ENCODE assay signal across 10 mouse cellular contexts in genomic region chr10:81036251-81036650, GRCm38 (mm10). TPM values are rescaled to one million over a fixed set of nuclear protein-coding genes. Genes with fewer than 3 reads are reported as not detected.
A peak's percentile ranks its signal among the peaks of the same experiment; 100 is the strongest.
DNase-seq lines count a peak whose midpoint lies in the region; ATAC-seq lines count a peak whose summit lies in the region.
"Had no signal": no experiment of that assay in that cellular context is flagged by ENCODE, and none has a peak within 500 bp of the region (broad histone marks: within the 10 kb centered on the region; RNA-seq: fewer than 3 reads in every experiment).

No protein-coding gene starts in this region.

- no peaks in the 10 kb centered on the region for H3K9me3 ChIP-seq in kidney, embryonic 15.5 days (replicated peaks)
- no peaks in the 10 kb centered on the region for H3K9me3 ChIP-seq in limb, embryonic 10.5 days (replicated peaks)
- H3K9me3 ChIP-seq: forebrain, embryonic 12.5 days; heart, embryonic 15.5 days had no signal

- peaks cover 5% of the 10 kb centered on the region; the same call in 1 of the 2 replicates for H3K4me1 ChIP-seq in kidney, embryonic 15.5 days
- peaks cover 9% of the 10 kb centered on the region for H3K4me1 ChIP-seq in limb, embryonic 10.5 days
- H3K4me1 ChIP-seq: heart, embryonic 15.5 days had no signal

- H3K4me2 ChIP-seq in kidney, embryonic 15.5 days = peak overlapping the region; percentile 72; the same call in 1 of the 2 replicates

- 79% methylated on average over 7 of the region's 7 CpGs for WGBS in kidney, embryonic 15.5 days
- 76% methylated on average over 7 of the region's 7 CpGs for WGBS in limb, embryonic 10.5 days

- no peak overlapping the region for H3K4me3 ChIP-seq in kidney, embryonic 15.5 days (replicated peaks)
- H3K4me3 ChIP-seq in limb, embryonic 10.5 days = no peak overlapping the region

- no peak overlapping the region for H3K9ac ChIP-seq in kidney, embryonic 15.5 days

- H3K36me3 ChIP-seq in kidney, embryonic 15.5 days = peaks cover 16% of the 10 kb centered on the region
- peaks cover 3% of the 10 kb centered on the region; the same call in 1 of the 2 replicates for H3K36me3 ChIP-seq in limb, embryonic 10.5 days

- DNase-seq in adrenal gland, postnatal 14 days = peak; percentile 59
- DNase-seq in adrenal gland, adult 2 months = no peak
- no peak for DNase-seq in kidney, postnatal 14 days
- DNase-seq in B cell, adult 2 months = peak; percentile 53 to 56
- peak; percentile 26 to 47 for DNase-seq in kidney, postnatal 25 days
- DNase-seq in frontal cortex, adult 2 months (ENCODE audit: extremely low spot score in 1 of 2, low spot score in 1 of 2) = no peak
- DNase-seq in limb, embryonic 10.5 days (ENCODE audit: low spot score) = no peak

- no peaks in the 10 kb centered on the region for H3K27me3 ChIP-seq in kidney, embryonic 15.5 days
- H3K27me3 ChIP-seq in limb, embryonic 10.5 days (ENCODE audit: low read depth, poor library complexity, severe bottlenecking) = no peaks in the 10 kb centered on the region
- H3K27me3 ChIP-seq: forebrain, embryonic 12.5 days; heart, embryonic 15.5 days had no signal

- no peak for ATAC-seq in kidney, embryonic 15.5 days (replicated peaks; ENCODE audit: low FRiP score)

- H3K27ac ChIP-seq in kidney, embryonic 15.5 days = no peak overlapping the region
- no peak overlapping the region for H3K27ac ChIP-seq in limb, embryonic 10.5 days

RNA-seq across cellular contexts. Expression of gene Slc39a3, which starts 1.0 kb away (rescaled TPM):
- total RNA-seq in adrenal gland, postnatal 14 days (2021) = 30.3 and 30.5 TPM in 2 replicates
- total RNA-seq in adrenal gland, adult 2 months (2021) = 10 to 100 TPM; 50.9 to 53.0 TPM
- polyA plus RNA-seq in adrenal gland, adult 2 months (2012; rRNA removed) = 121 and 154 TPM in 2 replicates
- polyA plus RNA-seq in kidney, embryonic 15.5 days (2015; fragmentation: Nextera tagmentation; extraction: Ambion mirVana) = 13.7 and 16.3 TPM in 2 replicates
- 67.1 and 70.1 TPM in 2 replicates for polyA plus RNA-seq in frontal cortex, adult 2 months (2012; rRNA removed)
- polyA plus RNA-seq in limb, embryonic 10.5 days (2016; fragmentation: Nextera tagmentation; extraction: Ambion mirVana) = 10.9 and 14.7 TPM in 2 replicates

RNA-seq across cellular contexts. Expression of gene Diras1, which starts 10.8 kb away (rescaled TPM):
- total RNA-seq in adrenal gland, postnatal 14 days (2021) = 2.1 and 2.3 TPM in 2 replicates
- 1 to 10 TPM; 1.4 to 3.6 TPM for total RNA-seq in adrenal gland, adult 2 months (2021)
- 2.1 and 2.4 TPM in 2 replicates for polyA plus RNA-seq in adrenal gland, adult 2 months (2012; rRNA removed)
- 0.19 and 0.23 TPM in 2 replicates for polyA plus RNA-seq in kidney, embryonic 15.5 days (2015; fragmentation: Nextera tagmentation; extraction: Ambion mirVana)
- 79.6 and 82.1 TPM in 2 replicates for polyA plus RNA-seq in frontal cortex, adult 2 months (2012; rRNA removed)
- 0.11 and 0.18 TPM in 2 replicates for polyA plus RNA-seq in limb, embryonic 10.5 days (2016; fragmentation: Nextera tagmentation; extraction: Ambion mirVana)
- polyA plus RNA-seq: heart, embryonic 15.5 days had no signal

RNA-seq across cellular contexts. Expression of gene Gng7, which starts 21.5 kb away (rescaled TPM):
- 5.9 and 6.2 TPM in 2 replicates for total RNA-seq in adrenal gland, postnatal 14 days (2021)
- total RNA-seq in adrenal gland, adult 2 months (2021) = 1 to 10 TPM; 5.4 to 9.2 TPM
- polyA plus RNA-seq in adrenal gland, adult 2 months (2012; rRNA removed) = 8.5 and 8.6 TPM in 2 replicates
- polyA plus RNA-seq in kidney, embryonic 15.5 days (2015; fragmentation: Nextera tagmentation; extraction: Ambion mirVana) = 5.0 and 5.6 TPM in 2 replicates
- polyA plus RNA-seq in frontal cortex, adult 2 months (2012; rRNA removed) = 80.8 and 101 TPM in 2 replicates
- 4.3 and 4.5 TPM in 2 replicates for polyA plus RNA-seq in limb, embryonic 10.5 days (2016; fragmentation: Nextera tagmentation; extraction: Ambion mirVana)

RNA-seq across cellular contexts. Expression of gene Sgta, which starts 23.7 kb away (rescaled TPM):
- 212 and 215 TPM in 2 replicates for total RNA-seq in adrenal gland, postnatal 14 days (2021)
- total RNA-seq in adrenal gland, adult 2 months (2021) = 100 to 1,000 TPM; 198 to 288 TPM
- 495 and 554 TPM in 2 replicates for polyA plus RNA-seq in adrenal gland, adult 2 months (2012; rRNA removed)
- polyA plus RNA-seq in kidney, embryonic 15.5 days (2015; fragmentation: Nextera tagmentation; extraction: Ambion mirVana) = 201 and 226 TPM in 2 replicates
- 207 and 208 TPM in 2 replicates for polyA plus RNA-seq in frontal cortex, adult 2 months (2012; rRNA removed)
- polyA plus RNA-seq in limb, embryonic 10.5 days (2016; fragmentation: Nextera tagmentation; extraction: Ambion mirVana) = 284 and 291 TPM in 2 replicates

RNA-seq across cellular contexts. Expression of gene Thop1, which starts 33.6 kb away (rescaled TPM):
- 56.0 and 60.6 TPM in 2 replicates for total RNA-seq in adrenal gland, postnatal 14 days (2021)
- 10 to 100 TPM; 40.5 to 77.9 TPM for total RNA-seq in adrenal gland, adult 2 months (2021)
- polyA plus RNA-seq in adrenal gland, adult 2 months (2012; rRNA removed) = 75.0 and 95.7 TPM in 2 replicates
- polyA plus RNA-seq in kidney, embryonic 15.5 days (2015; fragmentation: Nextera tagmentation; extraction: Ambion mirVana) = 62.5 and 67.4 TPM in 2 replicates
- 60.8 and 63.1 TPM in 2 replicates for polyA plus RNA-seq in frontal cortex, adult 2 months (2012; rRNA removed)
- polyA plus RNA-seq in limb, embryonic 10.5 days (2016; fragmentation: Nextera tagmentation; extraction: Ambion mirVana) = 113 and 128 TPM in 2 replicates

Comparison
In these comparisons a context has a peak if more than half of its experiments do, and no peak if none do; other contexts are left out.
1. DNase-seq: peak in adrenal gland, postnatal 14 days (single experiment), B cell, adult 2 months (2 of 2) and kidney, postnatal 25 days (2 of 2); none in adrenal gland, adult 2 months (single experiment), kidney, postnatal 14 days (single experiment), frontal cortex, adult 2 months (0 of 2) and limb, embryonic 10.5 days (single experiment).
2. RNA of gene Diras1, which starts 10.8 kb away (polyA plus RNA-seq): 79.6 to 82.1 TPM in frontal cortex, adult 2 months; 2.1 to 2.4 TPM in adrenal gland, adult 2 months, 0.19 to 0.23 TPM in kidney, embryonic 15.5 days and 0.11 to 0.18 TPM in limb, embryonic 10.5 days; every median in the first group is over 10 times any median in the second.